Mouse (Mus musculus) left cerebral cortex, adult 18-20 months (tissue): ENCODE measurements at regions not wholly inside any gene's neighbourhood (a gene's known extent, or its start where the extent isn't known, plus 50 kb on each side); places are given as distances from the start of the nearest gene placed in this dataset.
A peak's percentile ranks its signal among the peaks of the same experiment; 100 is the strongest.

Source experiments
- DNase-seq, 2 experiments: peaks; one replicate each; pipeline ENCODE4 v3.0.0; 2021 to 2022; ENCODE audit warnings: low spot score in 2 of 2, mixed read lengths in 1 of 2

DNA sequence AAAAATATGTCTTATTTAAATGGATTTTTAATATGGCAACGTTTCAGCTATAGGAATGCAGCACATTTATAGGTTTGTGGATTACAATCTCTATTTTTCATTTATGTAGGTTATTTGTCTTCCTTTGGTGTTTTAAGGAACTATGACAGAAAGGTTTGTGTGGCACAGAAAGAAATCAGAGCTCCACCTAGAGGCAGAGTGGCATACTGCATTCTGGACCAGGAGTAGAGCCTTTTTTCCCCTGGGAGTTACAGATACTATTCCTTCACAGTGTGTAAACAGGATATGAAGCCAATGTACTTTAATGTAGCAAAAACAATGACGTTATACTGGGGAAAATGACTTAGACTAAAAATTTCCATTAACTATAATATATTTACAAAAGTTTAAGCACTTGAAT, 94.9 kb upstream of the St8sia4 start:
- DNase-seq, result peak; percentile 59 to 82

- DNase-seq, result no peak
These were observed 86.9 kb upstream of the St8sia4 start for GRCm38 (mm10) chr1:95754071-95754915.

GRCm38 (mm10) chr1:95753517-95753916, 86.1 kb upstream of the St8sia4 start:
- no peak for DNase-seq

DNA sequence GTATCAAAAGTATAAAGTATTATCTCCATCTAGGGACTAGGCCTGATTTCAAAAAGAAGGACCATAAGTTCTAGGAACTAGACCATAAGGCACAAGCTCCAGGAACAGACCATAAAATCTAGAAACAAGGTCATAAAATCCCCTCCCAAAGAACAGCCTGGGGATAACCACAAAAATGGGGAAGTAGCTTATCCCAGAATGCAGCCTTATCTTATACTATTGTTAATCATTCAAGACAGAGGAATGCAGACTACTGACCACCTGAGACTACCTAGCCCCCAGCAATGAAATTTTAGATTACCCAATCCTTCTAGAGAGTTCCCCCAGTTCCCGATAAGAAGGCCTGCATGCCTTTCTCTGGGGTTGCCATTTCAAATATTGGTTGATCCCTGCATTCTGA, 81.6 kb upstream of the St8sia4 start:
- DNase-seq, result no peak

GRCm38 (mm10) chr1:95747287-95747686, 79.9 kb upstream of the St8sia4 start:
- no peak for DNase-seq

GRCm38 (mm10) chr1:95744446-95744845, 77.1 kb upstream of the St8sia4 start:
- DNase-seq, result no peak

DNA sequence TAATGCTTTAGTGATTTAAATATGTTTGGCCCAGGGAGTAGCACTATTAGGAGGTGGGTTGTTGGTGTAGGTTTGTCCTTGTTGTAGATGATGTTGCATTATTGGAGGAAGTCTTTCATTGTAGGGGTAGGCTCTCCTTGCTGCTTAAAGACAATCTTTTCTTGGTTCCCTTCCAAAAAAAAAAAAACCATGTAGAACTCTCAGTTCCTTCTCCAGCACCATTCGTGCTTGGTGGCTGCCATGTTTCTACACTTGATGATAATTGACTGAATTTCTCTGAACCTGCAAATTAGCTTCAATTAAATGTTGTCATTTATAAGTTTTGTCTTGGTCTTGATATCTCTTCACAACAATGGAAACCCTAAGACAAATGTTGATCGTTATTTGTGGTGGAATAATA, 76.0 kb upstream of the St8sia4 start:
- DNase-seq, result no peak

DNA sequence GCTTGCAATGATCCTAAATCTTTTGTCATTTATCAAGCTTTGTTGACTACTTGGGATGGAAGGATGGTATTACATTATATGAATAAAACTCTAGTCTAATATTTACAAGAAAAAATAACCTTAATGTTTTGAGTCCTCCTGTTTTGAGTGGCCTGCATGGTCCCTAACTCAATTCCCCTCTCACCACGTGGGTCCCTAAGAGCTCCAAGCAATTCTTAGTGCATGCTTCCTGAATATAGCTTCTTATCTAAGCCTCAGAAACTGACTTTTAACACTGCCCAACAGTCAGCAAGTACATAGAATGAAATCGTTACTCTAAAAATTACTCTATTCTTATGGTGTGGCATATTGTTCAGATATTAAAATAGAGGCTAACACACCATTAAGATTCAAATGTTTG, 52.1 kb upstream of the St8sia4 start:
- no peak for DNase-seq

DNA sequence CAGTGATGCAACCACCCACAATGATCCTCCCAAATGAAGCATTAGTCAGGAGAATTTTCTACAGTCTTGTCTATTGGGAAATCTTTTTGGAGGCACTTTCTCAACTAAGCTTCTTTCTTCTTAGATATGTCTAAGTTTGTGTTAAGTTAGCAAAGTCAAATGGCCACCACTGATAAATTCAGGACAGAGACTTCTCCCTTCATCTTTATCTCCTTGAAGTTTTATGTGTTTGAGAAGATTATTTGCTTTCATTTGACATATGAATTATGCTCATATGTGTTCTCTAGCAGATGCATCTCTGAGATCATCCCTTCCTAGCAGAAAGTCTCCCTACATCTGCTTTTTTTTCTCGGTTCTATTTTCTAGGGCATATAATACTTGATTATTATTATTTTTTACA, 51.4 kb upstream of the St8sia4 start:
- DNase-seq, result no peak
